Mouse (Mus musculus): ENCODE data around the gene Arhgdia. TPM values are rescaled to one million over a fixed set of nuclear protein-coding genes. Genes with fewer than 3 reads are reported as not detected.

Gene Arhgdia
- polyA plus RNA-seq, 1 experiment from 2014 or later, result 438 TPM

DNA sequence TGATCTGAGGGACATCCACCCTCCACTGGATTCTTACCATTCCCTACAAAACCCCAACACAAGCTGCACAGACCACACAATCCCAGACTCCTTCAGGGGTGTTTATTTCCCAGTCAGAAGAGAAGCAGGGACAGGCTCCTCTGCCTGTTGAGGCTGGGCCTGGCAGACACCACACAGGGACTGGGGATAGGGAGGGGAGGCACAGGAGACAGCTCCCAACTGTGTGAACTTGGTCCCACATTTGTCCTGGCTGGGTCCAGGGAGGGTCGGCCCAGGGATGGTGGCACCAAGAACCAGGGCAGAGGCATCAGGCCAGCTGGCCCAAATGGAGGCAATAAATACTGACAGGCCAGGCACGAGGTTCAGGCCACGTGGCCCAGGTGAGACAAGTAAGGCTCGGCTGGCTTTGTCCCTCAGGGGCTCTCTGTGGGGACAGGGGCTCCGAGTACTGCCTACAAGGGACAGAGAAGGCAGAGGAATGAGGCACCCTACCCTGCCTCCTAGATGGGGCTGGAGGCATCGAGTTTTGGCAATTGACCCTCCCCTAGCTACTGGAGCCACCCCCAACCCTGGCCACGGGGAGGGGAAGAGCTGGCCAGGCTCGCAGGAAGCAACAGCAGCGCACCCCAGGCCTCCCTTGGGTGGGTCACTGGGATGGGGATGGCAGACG is 3.3 kb downstream of the Arhgdia start:
- no peak overlapping the region for H3K4me3 ChIP-seq (replicated peaks; ENCODE audit: low read depth, low read length)
- no peak overlapping the region for H3K4me2 ChIP-seq (ENCODE audit: low read length)
- 88% methylated on average over 10 of the region's 10 CpGs for WGBS
- no peak overlapping the region for H3K9ac ChIP-seq (replicated peaks; ENCODE audit: low read length)
- H3K27ac ChIP-seq (replicated peaks; ENCODE audit: low read depth, low read length), result no peak overlapping the region
- ATAC-seq (ENCODE audit: low FRiP score, low TSS enrichment) (no peak), DNase-seq (no peak)
- H3K27me3 ChIP-seq (ENCODE audit: control insufficient read depth, insufficient read depth, low read length), result no peaks in the 10 kb centered on the region
- H3K4me1 ChIP-seq (ENCODE audit: control insufficient read depth, insufficient read depth, low read length), result peaks cover 21% of the 10 kb centered on the region
- H3K36me3 ChIP-seq (ENCODE audit: control insufficient read depth, insufficient read depth, low read length), result peaks cover 27% of the 10 kb centered on the region
- no peaks in the 10 kb centered on the region for H3K9me3 ChIP-seq (ENCODE audit: control insufficient read depth, low read length)

DNA sequence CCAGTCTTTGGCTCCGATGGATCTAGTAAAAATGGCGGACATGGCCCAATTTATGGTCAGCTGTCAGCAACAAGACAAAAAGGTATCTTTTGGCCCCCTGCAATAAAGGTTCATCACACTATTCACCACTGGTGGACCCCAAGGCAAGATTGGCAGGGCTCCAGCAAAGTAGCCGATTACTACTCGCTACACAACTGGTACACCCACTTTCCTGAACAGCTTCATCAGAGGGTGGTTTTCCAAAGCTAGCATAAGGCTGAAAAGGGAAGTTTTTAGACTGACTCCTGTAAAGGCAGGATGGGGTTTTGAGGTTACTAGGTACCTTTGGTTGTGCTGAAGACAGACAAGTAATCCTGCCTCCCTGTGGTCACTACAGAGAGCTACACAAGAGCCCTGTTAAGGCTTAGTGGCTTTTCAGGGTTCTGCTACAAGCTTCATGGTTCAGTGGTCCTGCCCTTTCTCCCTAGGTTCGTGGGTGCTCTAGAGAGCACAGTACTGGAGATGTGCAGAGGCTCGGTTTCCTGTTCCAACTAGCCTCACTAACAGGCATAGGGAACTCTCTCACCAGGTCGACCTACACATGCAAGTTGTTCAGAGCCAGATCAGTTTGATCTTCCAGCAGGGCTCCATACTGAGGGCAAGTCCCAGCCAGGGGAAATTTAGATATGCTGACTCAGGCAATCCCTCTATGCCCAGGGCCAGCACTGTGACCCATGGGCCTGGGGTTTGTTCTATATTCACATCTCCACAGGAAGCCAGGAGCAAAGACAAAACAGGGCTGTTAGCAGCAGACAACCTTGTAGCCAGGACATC is 4.0 kb downstream of the Arhgdia start:
- 75% methylated on average over 7 of the region's 7 CpGs for WGBS
- DNase-seq (peak; percentile 43), ATAC-seq (ENCODE audit: low FRiP score, low TSS enrichment) (no peak)
- Histone ChIP-seq H3K9me3 (ENCODE audit: control insufficient read depth, low read length) (no peaks in the 10 kb centered on the region), H3K36me3 (ENCODE audit: control insufficient read depth, insufficient read depth, low read length) (peaks cover 27% of the 10 kb centered on the region), H3K4me1 (ENCODE audit: control insufficient read depth, insufficient read depth, low read length) (peaks cover 21% of the 10 kb centered on the region), H3K27me3 (ENCODE audit: control insufficient read depth, insufficient read depth, low read length) (no peaks in the 10 kb centered on the region), H3K4me3 (replicated peaks; ENCODE audit: low read depth, low read length) (no peak overlapping the region), H3K4me2 (ENCODE audit: low read length) (no peak overlapping the region), H3K27ac (replicated peaks; ENCODE audit: low read depth, low read length) (no peak overlapping the region), H3K9ac (replicated peaks; ENCODE audit: low read length) (no peak overlapping the region)

DNA sequence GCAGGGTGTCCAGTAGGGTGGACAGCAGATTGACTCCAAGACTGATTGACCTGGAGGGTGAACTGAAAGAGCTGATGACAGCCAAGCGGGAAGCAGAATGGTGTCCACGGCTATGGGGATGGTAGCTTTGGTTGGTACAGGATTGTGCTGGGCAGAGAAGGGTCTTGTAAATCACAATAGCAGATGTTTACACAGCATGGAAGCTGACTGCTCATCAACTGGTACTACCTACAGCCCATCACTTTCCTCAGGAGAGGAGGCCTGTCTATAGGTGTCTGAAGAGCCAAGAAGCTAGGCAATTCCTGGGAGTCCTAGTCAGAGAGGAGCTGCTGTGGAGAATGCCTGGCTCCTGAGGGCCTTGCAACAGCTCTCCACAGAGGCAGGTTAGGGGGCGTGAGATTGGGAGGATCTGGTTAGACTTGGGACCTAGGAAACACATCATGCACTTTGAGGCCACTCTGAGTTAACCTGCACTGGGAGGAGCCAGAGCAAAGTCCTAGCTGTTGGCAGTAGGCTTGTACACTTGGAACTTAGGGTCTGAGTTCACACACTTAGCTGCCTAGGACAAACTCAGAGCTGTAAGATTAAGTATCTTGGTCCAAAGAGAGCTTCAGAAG is 5.0 kb downstream of the Arhgdia start:
- WGBS, result 88% methylated on average over 3 of the region's 3 CpGs
- H3K4me1 ChIP-seq (ENCODE audit: control insufficient read depth, insufficient read depth, low read length), result peaks cover 20% of the 10 kb centered on the region
- DNase-seq, result no peak
- no peak overlapping the region for H3K4me2 ChIP-seq (ENCODE audit: low read length)
- no peak for ATAC-seq (ENCODE audit: low FRiP score, low TSS enrichment)
- H3K9me3 ChIP-seq (ENCODE audit: control insufficient read depth, low read length), result no peaks in the 10 kb centered on the region
- no peaks in the 10 kb centered on the region for H3K27me3 ChIP-seq (ENCODE audit: control insufficient read depth, insufficient read depth, low read length)
- no peak overlapping the region for H3K4me3 ChIP-seq (replicated peaks; ENCODE audit: low read depth, low read length)
- H3K9ac ChIP-seq (replicated peaks; ENCODE audit: low read length), result no peak overlapping the region
- no peak overlapping the region for H3K27ac ChIP-seq (replicated peaks; ENCODE audit: low read depth, low read length)
- peaks cover 30% of the 10 kb centered on the region for H3K36me3 ChIP-seq (ENCODE audit: control insufficient read depth, insufficient read depth, low read length)

- Histone ChIP-seq H3K36me3 (ENCODE audit: control insufficient read depth, insufficient read depth, low read length) (peaks cover 35% of the 10 kb centered on the region), H3K4me1 (ENCODE audit: control insufficient read depth, insufficient read depth, low read length) (peaks cover 25% of the 10 kb centered on the region), H3K4me2 (ENCODE audit: low read length) (no peak overlapping the region), H3K27me3 (ENCODE audit: control insufficient read depth, insufficient read depth, low read length) (no peaks in the 10 kb centered on the region), H3K9ac (replicated peaks; ENCODE audit: low read length) (no peak overlapping the region), H3K27ac (replicated peaks; ENCODE audit: low read depth, low read length) (no peak overlapping the region), H3K4me3 (replicated peaks; ENCODE audit: low read depth, low read length) (no peak overlapping the region), H3K9me3 (ENCODE audit: control insufficient read depth, low read length) (no peaks in the 10 kb centered on the region)
- no peak for ATAC-seq (ENCODE audit: low FRiP score, low TSS enrichment)
- DNase-seq, result no peak
Measured at GRCm38 (mm10) chr11:120575940-120576339, 5.5 kb downstream of the Arhgdia start.

DNA sequence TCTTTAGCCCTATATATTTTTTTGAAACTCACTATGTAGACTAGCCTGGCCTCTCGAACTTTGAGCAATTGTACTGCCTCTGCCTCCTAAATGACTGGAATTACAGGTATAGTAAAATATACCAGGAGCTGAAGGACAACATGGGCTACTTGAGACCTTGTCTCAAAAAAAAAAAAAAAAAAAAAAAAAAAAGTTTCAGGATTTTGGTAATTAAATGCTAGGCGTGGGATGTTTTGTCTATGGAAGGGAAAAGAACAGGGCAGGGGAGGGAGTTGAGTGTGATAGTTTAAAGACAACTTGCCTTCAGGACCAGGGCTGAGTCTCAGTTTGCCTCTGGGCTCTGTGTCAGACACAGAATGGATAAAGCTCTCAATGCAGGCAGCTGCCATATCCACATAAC is 6.4 kb downstream of the Arhgdia start:
- Histone ChIP-seq H3K27ac (replicated peaks; ENCODE audit: low read depth, low read length) (no peak overlapping the region), H3K4me2 (ENCODE audit: low read length) (no peak overlapping the region), H3K4me1 (ENCODE audit: control insufficient read depth, insufficient read depth, low read length) (peaks cover 20% of the 10 kb centered on the region), H3K27me3 (ENCODE audit: control insufficient read depth, insufficient read depth, low read length) (no peaks in the 10 kb centered on the region), H3K36me3 (ENCODE audit: control insufficient read depth, insufficient read depth, low read length) (peaks cover 42% of the 10 kb centered on the region), H3K9me3 (ENCODE audit: control insufficient read depth, low read length) (no peaks in the 10 kb centered on the region), H3K9ac (replicated peaks; ENCODE audit: low read length) (no peak overlapping the region), H3K4me3 (replicated peaks; ENCODE audit: low read depth, low read length) (no peak overlapping the region)
- 78% methylated on average over 2 of the region's 2 CpGs for WGBS
- DNase-seq (no peak), ATAC-seq (ENCODE audit: low FRiP score, low TSS enrichment) (no peak)

DNA sequence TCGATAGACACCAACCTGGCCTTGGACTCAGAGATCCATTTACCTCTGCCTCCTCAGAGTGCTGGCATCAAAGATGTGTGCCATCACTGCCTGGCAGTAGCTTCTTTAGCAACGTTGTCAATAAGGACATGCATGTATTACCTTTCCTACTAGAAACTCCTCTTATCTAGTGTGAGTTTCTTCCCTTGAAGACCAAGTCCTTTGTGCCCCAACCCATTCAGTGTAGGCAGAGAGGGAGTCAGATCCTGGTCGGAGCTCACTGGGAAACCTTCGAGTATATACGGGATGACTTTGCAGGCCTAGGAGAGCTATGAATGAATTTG is 7.2 kb downstream of the Arhgdia start:
- H3K9ac ChIP-seq (replicated peaks; ENCODE audit: low read length), result peak overlapping the region; percentile 69
- no peak overlapping the region for H3K27ac ChIP-seq (replicated peaks; ENCODE audit: low read depth, low read length)
- DNase-seq (no peak), ATAC-seq (ENCODE audit: low FRiP score, low TSS enrichment) (no peak)
- peak overlapping the region; percentile 72 for H3K4me2 ChIP-seq (ENCODE audit: low read length)
- H3K36me3 ChIP-seq (ENCODE audit: control insufficient read depth, insufficient read depth, low read length), result peaks cover 39% of the 10 kb centered on the region
- no peaks in the 10 kb centered on the region for H3K27me3 ChIP-seq (ENCODE audit: control insufficient read depth, insufficient read depth, low read length)
- H3K4me3 ChIP-seq (replicated peaks; ENCODE audit: low read depth, low read length), result peak overlapping the region; percentile 87
- WGBS, result 46% methylated on average over 5 of the region's 5 CpGs
- peaks cover 12% of the 10 kb centered on the region for H3K4me1 ChIP-seq (ENCODE audit: control insufficient read depth, insufficient read depth, low read length)
- no peaks in the 10 kb centered on the region for H3K9me3 ChIP-seq (ENCODE audit: control insufficient read depth, low read length)

GRCm38 (mm10) chr11:120573585-120574277 is 7.7 kb downstream of the Arhgdia start:
- ATAC-seq (ENCODE audit: low FRiP score, low TSS enrichment) (0 out of 2 replicates have a peak, but pooled peaks have one; percentile 2), DNase-seq (no peak)
- Histone ChIP-seq H3K4me2 (ENCODE audit: low read length) (peak overlapping the region; percentile 72), H3K9ac (replicated peaks; ENCODE audit: low read length) (peak overlapping the region; percentile 69), H3K27ac (replicated peaks; ENCODE audit: low read depth, low read length) (peak overlapping the region; percentile 90), H3K4me1 (ENCODE audit: control insufficient read depth, insufficient read depth, low read length) (peaks cover 12% of the 10 kb centered on the region), H3K4me3 (replicated peaks; ENCODE audit: low read depth, low read length) (peak overlapping the region; percentile 87), H3K36me3 (ENCODE audit: control insufficient read depth, insufficient read depth, low read length) (peaks cover 36% of the 10 kb centered on the region), H3K27me3 (ENCODE audit: control insufficient read depth, insufficient read depth, low read length) (no peaks in the 10 kb centered on the region), H3K9me3 (ENCODE audit: control insufficient read depth, low read length) (no peaks in the 10 kb centered on the region)
- under 1% methylated on average over 23 of the region's 23 CpGs for WGBS

GRCm38 (mm10) chr11:120572752-120573584 is 8.5 kb downstream of the Arhgdia start, which contains the start of gene P4hb:
TSS of gene P4hb (minus strand) at chr11:120573253.
- ATAC-seq (ENCODE audit: low FRiP score, low TSS enrichment) (peak; percentile 97), DNase-seq (peak; percentile 100)
- Histone ChIP-seq H3K27ac (replicated peaks; ENCODE audit: low read depth, low read length) (peak within 1 kb of the TSS; percentile 90), H3K9ac (replicated peaks; ENCODE audit: low read length) (peak within 1 kb of the TSS; percentile 84), H3K9me3 (ENCODE audit: control insufficient read depth, low read length) (no peaks in the 10 kb centered on the region), H3K36me3 (ENCODE audit: control insufficient read depth, insufficient read depth, low read length) (peaks cover 36% of the 10 kb centered on the region), H3K4me2 (ENCODE audit: low read length) (peak within 1 kb of the TSS; percentile 72), H3K27me3 (ENCODE audit: control insufficient read depth, insufficient read depth, low read length) (no peaks in the 10 kb centered on the region), H3K4me3 (replicated peaks; ENCODE audit: low read depth, low read length) (peak within 1 kb of the TSS; percentile 87), H3K4me1 (ENCODE audit: control insufficient read depth, insufficient read depth, low read length) (peaks cover 12% of the 10 kb centered on the region)
- under 1% methylated on average over 93 of the region's 94 CpGs for WGBS
